Mouse (Mus musculus): Measurements from ENCODE around the gene Plcl2. TPM values are rescaled to one million over a fixed set of nuclear protein-coding genes. Genes with fewer than 3 reads are reported as not detected.

The Plcl2 gene
- 11.9 and 13.1 TPM in 2 replicates for polyA plus RNA-seq (2012; rRNA removed)

DNA sequence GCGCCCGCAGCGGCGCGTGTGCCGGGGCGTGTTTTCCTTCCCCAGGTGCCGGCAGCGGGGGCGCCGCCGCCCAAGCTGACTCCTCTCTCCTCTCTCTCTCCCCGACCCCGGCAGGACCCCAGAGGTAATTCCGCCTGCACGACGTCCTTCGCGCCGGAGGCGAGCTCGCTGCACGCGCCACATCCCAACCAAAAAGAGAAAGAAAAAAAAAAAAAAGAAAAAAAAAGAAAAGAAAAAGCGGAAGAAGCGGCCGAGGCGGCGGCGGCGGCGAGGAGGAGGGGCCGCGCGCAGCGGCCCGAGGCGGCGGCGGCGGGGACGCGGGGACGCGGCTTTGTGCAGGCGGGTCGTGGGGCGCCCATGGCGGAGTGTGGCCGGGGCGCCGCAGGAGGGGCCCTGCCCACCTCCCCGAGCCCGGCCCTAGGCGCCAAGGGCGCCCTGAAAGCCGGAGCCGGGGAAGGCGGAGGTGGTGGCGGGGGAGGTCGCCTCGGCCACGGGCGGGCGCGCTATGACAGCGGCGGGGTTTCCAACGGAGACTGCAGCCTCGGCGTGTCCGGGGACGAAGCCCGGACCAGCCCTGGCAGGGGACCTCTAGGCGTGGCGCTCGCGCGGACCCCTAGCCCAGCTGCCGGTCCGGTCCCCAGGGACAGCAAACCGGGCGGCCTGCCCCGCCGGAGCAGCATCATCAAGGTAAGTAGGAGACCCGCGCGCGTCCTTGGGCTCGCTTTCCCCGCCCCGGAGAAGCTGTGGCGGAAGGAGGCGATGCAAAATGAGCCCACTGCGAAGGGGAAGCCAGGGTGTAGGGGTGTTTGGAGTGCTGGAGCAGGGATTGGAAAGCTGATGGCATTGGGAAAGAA, at the start of gene Plcl2:
Gene Plcl2, plus strand, starts transcription at position 153 of the 854 bp plus-strand sequence.

Other genes starting within 250 kb of the Plcl2 start
- 0.03 TPM in 1 of 2 replicates, not detected in the other for gene Dazl, start 215.8 kb upstream of the Plcl2 start, polyA plus RNA-seq (2012; rRNA removed)